Mouse (Mus musculus): ENCODE results near the gene Slc2a12.

- TF ChIP-seq CTCF (IDR thresholded peaks at IDR 0.05; ENCODE audit: low read depth) (no peak), EP300 (IDR thresholded peaks at IDR 0.05; ENCODE audit: low read depth) (no peak)
Observed at GRCm38 (mm10) chr10:22631103-22631502, 13.7 kb upstream of the Slc2a12 start.

Data from liver, embryonic 14.5 days (tissue).